Mouse (Mus musculus): ENCODE results near the gene Defb36.

Gene Defb36

DNA sequence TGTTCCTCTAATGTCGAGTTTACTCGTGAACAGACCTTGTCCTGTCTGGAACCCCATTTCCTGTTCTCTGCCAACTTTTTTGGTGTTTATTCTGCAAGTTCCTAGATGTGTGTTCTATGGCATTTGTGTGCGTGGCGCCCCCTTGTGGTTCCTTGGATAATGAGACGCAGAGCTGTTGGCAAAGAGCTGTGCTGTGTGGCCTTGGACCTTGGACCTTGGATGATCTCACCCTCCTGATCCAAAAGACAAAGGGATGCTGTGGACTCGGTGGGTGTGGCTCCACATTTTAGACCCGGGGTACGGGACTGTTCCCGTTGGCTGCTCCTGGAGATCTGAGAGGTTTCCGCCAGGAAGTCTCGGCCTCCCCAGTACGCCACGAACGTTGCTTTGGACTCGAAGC, at the start of gene Defb36:
Gene Defb36, plus strand, starts transcription at position 271 of the 400 bp plus-strand sequence.
- no peak for DNase-seq (ENCODE audit: low spot score in 2 of 2)

DNA sequence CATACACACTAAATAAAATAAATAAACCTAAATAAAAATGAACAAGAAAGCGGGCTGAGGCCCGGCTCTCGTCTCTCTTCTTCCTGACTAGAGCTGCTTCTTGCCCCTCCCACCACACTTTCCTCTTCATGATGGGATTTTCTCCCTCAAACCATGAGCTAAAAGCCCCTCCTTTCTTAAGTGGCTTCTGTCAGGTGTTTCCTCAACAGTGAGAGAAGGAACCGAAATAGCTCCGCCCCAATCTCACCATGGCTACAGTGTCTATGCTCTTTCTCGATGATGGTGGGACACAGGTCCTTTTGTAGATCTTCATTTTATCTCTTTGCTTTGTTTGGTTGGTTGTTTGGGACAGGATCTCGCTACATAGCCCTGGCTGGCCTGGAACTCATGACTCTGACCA, 47.5 kb upstream of the Defb36 start:
- no peak for DNase-seq (ENCODE audit: low spot score in 2 of 2)

DNA sequence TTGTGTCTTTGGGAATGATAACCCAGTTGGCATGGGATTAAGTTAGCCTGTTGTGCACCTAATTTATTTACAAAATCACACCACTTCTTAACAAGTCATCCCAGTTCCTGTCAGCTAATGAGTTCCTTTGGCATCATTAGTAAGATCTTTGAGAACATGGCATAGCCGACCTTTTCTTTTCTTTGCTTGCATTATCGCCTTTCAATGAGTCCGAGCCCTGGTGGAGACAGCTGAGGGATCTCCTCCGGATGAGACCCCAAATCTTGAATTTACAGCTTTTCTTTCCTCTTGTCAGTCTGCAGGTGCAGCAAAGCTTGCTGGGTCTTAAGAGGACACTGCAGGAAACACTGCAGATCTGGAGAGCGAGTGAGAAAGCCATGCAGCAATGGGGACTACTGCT, 35.1 kb upstream of the Defb36 start, which contains the start of gene Gm17416:
Gene Gm17416, plus strand, starts transcription at position 301 of the 400 bp plus-strand sequence.
- DNase-seq (ENCODE audit: low spot score in 2 of 2) = no peak

DNA sequence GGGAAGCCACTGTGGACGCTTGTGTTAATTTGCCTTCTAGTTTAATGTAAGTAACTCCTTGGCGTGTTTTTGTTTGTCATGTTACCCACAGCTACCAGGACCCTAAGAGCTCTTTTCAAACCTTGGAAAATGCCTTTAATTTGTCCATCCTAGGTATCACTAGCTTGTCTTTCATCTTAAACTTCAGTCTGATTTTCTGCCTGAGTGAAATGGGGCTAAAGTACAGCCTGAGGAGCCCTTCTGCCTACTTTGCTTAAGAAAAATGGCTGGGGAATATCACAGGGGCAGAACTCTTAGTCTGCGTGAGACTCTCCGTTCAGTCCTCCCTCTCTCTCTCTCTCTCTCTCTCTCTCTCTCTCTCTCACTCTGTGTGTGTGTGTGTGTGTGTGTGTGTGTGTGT, 34.2 kb upstream of the Defb36 start:
- no peak for DNase-seq (ENCODE audit: low spot score in 2 of 2)

DNA sequence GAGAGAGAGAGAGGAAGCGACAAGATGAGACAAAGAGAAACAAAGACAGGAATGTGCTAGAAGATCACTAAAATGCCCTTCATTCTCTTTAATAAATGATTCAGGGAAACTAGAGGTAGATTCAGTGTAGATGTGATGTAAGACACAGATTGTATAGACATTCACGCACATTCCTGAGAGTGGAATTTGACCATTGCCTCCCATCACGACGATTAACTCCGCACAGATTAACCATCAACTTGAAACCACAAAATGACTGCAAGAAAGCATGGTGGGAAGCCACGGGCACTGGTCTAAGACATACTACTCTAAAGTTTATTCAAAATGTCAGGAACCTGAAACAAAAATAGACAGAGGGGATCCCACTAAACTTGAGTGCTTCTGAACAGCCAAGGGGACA, 33.8 kb upstream of the Defb36 start:
- DNase-seq (ENCODE audit: low spot score in 2 of 2) = no peak

DNA sequence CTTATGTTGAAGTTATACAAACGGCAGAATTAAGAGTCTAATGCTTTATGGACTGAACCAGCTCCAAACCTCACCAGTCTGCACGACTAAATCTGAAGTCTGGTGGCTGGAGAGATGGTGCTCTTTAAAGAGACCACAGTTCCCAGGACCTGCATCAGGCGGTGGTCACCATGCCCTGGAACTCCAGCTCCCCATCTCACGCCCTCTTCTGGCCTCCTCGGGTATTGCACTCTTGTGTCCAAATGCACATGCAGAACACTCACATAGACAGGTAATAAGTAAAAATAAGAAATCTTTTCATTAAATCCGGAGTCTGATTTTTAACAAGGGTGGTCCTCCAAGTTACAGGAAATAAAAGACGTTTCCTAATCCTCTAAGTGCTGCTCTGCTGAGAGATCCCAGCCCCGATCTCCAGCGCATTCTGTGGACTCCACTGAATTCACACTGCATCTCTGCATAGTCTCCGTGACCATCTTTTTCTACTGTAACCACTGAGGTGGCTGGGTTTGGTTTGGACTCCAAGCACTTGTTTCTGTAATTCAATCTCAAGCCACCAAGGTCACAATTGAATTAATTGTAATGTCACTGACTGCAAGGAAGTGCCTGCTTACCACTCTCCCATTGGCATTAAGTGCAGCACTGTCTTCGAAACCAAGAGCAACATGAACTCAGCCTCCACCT, 31.9 kb upstream of the Defb36 start, which contains the start of gene Defb21:
Gene Defb21, plus strand, starts transcription at position 631 of the 681 bp plus-strand sequence.
- DNase-seq (ENCODE audit: low spot score in 2 of 2) = no peak

DNA sequence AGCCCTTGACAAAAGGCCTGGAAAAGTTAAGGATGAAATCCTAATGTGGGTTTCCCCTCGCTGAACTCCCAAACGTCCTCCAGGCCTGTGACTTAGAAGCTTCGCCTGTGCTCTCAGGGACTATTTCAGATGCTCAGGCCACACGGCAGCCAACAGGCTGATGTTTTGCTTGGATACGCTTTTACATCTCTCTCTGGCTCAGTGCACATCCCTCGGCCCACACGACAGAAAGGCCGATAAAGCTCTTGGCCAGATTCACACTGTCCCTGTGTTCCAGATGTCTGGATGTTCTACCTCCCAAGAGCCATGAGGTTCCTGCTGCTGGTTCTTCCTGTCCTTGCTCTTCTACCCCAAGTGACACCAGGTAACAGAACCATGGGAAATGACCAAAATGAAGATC, 30.6 kb upstream of the Defb36 start:
- DNase-seq (ENCODE audit: low spot score in 2 of 2) = no peak

DNA sequence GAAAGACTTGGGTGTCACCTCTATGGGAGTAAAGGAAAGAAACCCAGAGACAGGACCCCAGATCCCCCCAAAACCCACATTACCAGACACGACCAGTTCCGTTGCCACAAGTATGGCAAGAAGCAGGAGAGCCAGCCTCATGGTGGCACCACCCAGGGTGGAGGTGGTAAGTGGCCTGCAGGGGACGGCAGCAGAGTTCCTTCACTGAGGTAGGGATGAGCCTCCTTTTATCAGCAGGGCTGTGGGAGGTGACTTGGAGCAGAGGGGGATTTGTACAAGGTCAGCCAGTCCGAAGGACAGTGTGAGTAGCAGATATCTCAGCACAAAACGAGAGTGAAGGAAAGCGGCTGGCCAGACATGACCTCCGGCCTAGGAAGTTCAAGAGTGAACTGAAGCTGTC, 24.0 kb upstream of the Defb36 start, which contains the start of gene Defb19:
Gene Defb19, minus strand, starts transcription at position 206 of the 400 bp plus-strand sequence.
- DNase-seq (ENCODE audit: low spot score in 2 of 2) = no peak

DNA sequence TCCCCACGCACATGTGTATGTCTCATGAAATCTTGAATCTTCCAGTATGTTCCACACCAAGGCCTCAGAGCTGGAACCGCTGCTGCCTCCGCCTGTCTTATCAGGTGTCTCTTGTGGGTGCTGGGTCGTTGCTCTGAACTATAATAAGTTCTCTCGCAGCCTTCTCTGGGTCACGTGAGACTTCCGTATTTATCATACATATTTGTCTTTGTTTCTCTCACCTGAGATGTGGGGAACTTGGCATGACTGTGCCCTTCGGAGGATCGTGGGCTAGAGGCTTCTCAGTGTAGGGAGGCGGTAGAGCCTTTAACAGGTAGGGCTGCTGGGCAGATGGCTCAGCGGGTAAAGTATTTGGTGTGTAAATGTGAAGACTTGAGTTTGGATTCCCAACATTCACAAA, 23.5 kb upstream of the Defb36 start:
- no peak for DNase-seq (ENCODE audit: low spot score in 2 of 2)

DNA sequence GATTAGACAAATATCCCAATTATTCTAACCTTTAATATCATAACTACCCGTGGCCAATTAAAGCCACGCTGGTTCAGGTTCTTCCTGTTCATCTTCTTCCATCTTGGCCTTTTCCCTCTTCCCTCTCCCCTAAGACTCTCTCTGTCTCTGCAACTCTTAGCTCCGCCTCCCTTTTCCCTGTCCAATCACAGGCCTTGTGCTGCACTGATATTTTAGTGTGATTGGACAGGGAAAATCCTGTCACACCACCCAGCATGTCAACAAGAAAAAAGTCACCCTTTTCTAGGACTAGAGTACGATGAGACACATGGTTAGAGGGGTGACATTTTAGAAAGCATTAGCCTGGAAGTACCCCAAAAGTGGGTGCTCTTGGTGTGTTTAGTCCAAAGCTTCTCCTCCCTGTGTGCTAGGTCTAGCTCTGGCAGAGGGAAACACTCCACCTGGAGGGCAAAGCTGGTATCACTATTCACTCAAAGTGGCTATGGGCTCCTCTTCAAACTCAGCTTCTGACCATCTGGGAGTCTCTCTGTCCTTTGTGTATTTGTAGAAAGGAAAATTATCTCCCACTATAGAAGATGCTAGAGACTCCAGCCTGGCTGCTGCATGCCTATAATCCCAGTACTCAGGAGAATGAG, 17.1 kb upstream of the Defb36 start:
- DNase-seq (ENCODE audit: low spot score in 2 of 2) = no peak

DNA sequence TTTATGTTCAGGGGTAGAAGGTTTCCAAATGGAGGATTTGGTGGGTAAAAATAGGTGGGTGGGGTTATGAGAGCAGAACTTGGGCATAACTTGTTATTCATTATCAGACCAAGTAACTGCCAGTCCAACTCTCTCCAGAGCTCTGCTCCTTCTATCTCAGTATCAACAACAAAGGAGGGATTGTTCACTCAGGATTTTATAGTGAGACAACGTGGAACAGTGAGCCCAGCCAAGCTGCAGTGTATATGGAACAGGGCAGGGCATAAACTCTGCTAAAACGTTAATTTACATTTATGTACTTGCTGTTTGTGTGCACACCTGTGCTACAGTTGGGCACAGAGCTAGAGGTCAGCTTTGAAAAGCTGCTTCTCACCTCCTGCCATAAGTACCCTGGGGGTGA, 15.7 kb upstream of the Defb36 start:
- DNase-seq (ENCODE audit: low spot score in 2 of 2) = no peak

DNA sequence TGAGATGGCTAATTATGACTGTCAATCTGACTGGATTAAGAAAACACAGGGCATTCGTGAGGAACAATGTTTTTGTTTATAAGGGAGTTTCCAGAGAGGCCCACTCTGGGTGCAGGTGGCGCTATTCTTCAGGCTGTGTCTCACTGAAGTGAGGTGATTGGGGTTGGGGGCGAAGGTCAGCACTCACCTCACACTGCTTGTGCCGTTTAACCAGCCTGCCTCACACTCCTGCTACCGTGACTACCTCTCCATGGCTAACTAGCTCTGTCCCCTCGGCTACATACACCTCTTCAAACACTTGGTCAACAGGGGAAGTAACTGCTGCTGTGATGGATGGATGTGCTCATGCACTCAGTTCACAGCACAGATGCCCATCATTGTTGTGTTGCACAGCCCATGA, 15.1 kb upstream of the Defb36 start:
- DNase-seq (ENCODE audit: low spot score in 2 of 2) = no peak

DNA sequence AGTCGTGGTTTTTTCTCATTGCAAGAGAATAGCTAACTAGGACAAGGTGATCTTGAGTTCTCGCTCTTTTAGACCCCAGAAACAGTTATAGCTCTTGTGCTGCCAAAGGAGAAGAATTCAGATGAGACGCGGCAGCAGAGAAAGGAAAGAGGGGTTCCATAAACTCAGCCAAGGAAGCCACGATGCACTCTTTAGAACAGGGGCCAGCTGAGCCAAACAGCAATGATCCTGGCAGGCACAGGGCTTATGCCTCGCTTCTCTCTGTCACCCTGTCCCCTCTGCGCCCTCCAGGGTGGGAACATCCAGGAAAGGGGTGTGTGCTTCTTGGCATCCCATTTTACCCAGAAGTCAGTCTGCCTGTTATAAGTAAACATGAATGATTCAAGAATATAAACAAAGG, 4.8 kb upstream of the Defb36 start, which contains the start of gene Defb45:
Gene Defb45, minus strand, starts transcription at position 101 of the 400 bp plus-strand sequence.
- no peak for DNase-seq (ENCODE audit: low spot score in 2 of 2)

DNA sequence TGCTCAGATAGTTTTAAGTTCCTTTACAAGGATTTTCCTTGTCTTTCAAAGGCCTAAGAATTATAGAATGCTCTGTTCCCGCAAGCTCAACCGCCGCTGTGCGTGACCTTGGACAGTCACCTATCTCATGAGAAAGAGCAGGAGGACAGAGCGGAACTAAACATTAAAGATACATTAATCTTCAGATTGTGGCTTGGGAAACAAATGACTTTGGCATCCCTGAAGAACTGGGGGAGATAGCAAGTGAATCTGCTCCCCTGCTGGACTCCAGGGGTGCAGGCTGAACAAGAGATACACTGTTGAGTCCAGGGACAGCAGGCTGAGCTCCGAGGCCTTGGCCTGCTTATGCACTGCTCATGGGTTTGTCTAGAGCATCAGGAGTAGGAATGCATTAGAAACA, 4.1 kb upstream of the Defb36 start:
- no peak for DNase-seq (ENCODE audit: low spot score in 2 of 2)

DNA sequence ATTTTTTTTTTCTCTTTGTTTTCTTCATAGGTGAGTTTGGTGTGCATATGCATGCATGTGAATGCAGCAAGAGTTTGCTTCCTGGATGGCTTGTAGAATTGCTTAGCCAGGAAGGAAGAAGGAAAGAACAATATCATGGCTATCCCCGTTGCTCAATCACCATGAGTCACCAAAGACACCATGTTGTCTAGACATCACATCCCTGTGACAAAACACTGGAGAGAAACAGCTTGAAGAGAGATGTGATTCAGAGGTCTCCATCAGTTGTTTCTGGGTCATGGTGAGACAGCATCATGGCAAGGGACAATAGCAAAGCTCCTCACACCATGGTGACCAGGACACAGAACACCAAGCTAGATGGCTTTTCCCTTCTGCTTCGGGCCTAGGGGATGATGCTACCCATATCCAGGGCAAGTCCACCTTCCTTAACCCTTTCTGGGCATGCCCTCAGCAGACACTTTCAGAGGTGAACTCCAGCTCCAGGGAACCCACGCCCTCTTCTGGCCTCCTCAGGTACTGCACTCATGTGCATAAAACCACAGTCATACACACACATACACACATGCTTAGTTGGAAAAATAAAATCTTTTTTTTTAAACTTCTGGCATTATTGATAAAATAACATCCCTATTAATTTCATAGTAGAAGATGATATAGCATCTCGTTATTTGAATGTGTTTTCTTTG, 2.7 kb upstream of the Defb36 start:
- DNase-seq (ENCODE audit: low spot score in 2 of 2) = no peak

DNA sequence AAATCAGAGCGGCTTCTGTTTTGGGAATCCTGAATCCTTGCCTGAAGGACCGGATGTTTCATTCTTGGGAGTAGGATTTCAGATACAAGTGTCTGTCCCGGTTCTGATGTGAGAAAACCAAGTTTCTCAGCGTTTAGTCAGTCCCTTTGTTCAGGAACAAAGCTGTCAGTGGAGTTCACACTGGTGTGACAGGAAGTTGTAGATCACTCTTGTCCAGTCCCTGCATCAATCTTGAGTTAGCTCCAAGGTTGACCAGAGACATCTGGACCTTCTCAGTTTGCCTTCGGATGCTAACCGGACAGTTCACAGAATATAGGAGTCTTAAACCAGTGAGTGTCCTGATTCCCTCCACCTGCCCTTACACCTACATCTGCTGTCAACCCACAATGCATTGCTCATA, 3.6 kb downstream of the Defb36 start:
- DNase-seq (ENCODE audit: low spot score in 2 of 2) = no peak

DNA sequence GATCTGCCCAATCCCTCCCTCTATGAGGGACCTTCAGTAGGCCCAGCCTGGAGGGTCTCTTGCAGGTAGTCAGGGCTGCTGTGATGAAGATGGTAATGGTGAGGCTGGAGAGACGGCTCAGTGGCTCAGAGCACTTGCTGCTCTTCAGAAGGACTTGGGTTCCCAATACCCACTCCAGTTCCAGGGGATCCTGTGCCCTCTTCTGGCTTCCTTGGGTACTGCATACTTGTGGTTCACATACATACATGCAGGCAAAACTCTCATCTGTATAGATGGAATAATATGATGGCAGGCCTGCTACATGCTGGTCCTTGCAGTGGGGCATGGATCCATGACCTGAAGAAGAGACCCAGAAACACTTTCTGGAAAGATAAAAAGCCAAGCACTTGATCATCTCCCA, 4.6 kb downstream of the Defb36 start:
- DNase-seq (ENCODE audit: low spot score in 2 of 2) = no peak

DNA sequence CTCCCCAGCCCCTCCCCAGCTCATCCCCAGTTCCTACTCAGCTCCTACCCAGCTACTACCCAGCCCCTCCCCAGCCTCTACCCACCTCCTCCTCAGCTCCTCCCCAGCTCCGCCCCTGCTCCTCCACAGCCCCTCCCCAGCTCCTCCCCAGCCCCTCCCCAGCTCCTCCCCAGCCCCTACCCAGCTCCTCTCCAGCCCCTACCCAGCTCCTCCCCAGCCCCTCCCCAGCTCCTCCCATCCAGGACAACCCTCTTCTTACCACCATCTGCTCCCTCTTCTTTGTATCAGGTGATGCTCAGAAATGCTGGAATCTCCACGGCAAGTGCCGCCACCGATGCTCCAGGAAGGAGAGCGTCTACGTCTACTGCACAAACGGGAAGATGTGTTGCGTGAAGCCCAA, 8.1 kb downstream of the Defb36 start:
- DNase-seq (ENCODE audit: low spot score in 2 of 2) = no peak

DNA sequence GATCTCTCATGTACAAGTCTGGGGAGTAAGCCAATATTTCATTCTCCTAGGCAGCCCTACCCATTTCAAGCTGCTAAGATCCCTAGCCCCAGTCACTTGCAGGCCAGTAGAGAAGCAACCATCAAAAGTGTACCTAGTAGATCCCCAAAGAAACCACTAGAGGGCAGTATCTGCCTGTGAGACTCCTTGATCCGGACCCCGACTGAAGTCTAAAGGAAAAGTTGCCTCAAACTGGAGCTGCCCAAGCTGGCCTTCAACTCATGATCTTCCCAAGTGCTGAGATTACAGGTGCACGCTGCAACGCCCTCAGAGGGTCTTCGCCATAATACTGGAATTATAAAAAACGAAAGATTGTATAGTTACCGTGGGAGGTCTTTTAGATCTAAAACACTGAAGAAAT, 11.4 kb downstream of the Defb36 start:
- DNase-seq (ENCODE audit: low spot score in 2 of 2) = peak in 1 of 2 experiments; percentile 33

DNA sequence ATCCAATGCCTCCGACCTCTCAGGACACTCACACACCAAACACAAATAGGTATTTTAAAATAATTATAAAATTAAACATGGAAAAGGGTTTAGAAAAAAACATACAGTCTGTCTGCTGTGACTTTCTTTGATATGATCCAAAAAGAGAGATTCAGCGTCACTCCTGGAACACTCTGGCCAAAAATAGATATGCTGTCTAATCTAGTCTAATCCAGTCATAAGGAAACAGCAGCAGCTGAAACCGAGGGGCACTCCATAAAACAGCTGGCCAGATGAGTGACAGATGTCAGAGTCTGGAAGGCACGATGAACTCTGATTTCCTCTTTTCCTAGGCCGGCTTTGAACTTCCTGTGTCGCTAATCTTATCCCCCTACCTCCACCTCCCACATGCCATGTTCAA, 12.3 kb downstream of the Defb36 start:
- DNase-seq (ENCODE audit: low spot score in 2 of 2) = no peak

DNA sequence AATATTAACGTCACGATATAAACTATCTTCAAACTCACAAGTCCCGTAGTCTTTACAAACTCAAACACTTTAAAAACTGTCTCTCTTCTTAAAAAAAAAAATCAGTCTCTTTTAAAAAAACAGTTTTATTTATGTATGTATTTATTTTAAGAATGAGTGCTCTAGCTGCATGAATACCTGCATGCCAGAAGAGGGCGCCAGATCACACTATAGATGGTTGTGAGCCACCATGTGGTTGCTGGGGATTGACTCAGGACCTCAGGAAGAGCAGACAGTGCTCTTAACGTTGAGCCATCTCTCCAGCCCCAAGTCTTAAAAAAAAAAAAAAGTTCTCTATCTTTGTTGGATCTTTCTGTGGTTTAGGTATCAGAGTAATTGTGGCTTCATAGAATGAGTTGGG, 13.2 kb downstream of the Defb36 start:
- no peak for DNase-seq (ENCODE audit: low spot score in 2 of 2)

DNA sequence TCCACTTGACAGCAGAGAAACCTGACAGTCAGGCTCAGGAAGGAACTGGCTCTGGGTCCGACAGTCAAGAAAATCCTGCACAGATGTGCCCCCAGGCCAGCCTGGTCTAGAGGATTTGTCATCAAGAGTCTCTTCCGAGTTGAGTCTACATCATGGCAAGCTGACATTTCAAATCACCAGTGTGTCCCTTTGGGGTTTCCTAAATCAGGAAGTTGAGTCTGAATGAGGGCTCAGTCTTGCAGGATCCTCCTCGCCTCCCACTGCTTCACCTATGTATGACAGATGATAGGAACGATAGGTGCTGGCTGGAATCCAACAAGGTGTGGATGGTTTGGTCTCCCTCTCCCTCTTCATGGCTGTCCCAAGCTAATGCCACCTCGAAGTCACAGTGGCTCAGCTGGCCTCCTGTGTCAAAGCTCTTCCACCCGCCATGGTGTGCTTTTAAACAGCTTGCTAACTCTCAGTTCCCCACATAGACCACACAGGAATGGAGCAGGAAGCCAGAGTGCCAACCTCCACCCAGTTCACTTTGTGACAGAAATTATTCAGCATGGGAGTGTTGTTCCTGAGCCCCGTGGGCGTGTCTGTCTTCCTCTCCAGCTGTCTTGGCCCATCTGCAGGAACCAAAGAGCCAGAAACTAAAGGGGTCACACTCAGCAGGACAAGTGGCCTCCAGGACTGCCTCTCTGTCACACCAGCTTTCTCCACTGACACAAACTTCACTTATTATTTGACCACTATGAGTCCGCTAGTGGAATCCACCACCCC, 16.4 kb downstream of the Defb36 start:
- DNase-seq (ENCODE audit: low spot score in 2 of 2) = no peak

Data from frontal cortex, postnatal 25 days (tissue).